Mouse (Mus musculus) bone marrow macrophage, adult 2 months (primary cell): ENCODE results near the gene Cd40lg. TPM values are rescaled to one million over a fixed set of nuclear protein-coding genes. Genes with fewer than 3 reads are reported as not detected.

ENCODE experiments used
- H3K27ac ChIP-seq: 2 replicates; pipeline ENCODE4 v1.5.1; 2012; ENCODE audit warnings: low read depth, low read length; ENCODE audit not compliant: insufficient read depth
- H3K4me1 ChIP-seq: 2 replicates; pipeline ENCODE4 v1.6.1; 2012; ENCODE audit warnings: low read length; ENCODE audit not compliant: control insufficient read depth, insufficient read depth
- H3K4me3 ChIP-seq: 2 replicates; pipeline ENCODE4 v1.5.1; 2012; ENCODE audit warnings: mild to moderate bottlenecking, low read length, moderate library complexity; ENCODE audit not compliant: insufficient read depth
- CTCF ChIP-seq: IDR thresholded peaks from 2 replicates; pipeline ENCODE4 v1.5.1; 2012; ENCODE audit warnings: low read depth, mild to moderate bottlenecking, low read length, moderate library complexity
- POLR2A ChIP-seq: IDR thresholded peaks from 2 replicates; pipeline ENCODE4 v1.6.1; 2012; ENCODE audit warnings: mild to moderate bottlenecking, low read depth, low read length, borderline replicate concordance
- polyA plus RNA-seq: library from polyadenylated mRNA; stranded (reverse); fragments of >200 nt; gene quantifications from 2 replicates; pipeline ENCODE4 v1.2.4, GENCODE M21; 2012; ENCODE audit not compliant: missing spikeins, insufficient read depth, insufficient read length

Gene Cd40lg
- polyA plus RNA-seq, 1 experiment: not detected

GRCm38 (mm10) chrX:57212862-57213261 is 919 bp downstream of the Cd40lg start:
- H3K4me1 ChIP-seq: no peaks in the 10 kb centered on the region
- H3K4me3 ChIP-seq: no peak overlapping the region
- TF ChIP-seq POLR2A (no peak), CTCF (no peak)
- H3K27ac ChIP-seq: no peak overlapping the region

GRCm38 (mm10) chrX:57215495-57215894 is 3.6 kb downstream of the Cd40lg start:
- Histone ChIP-seq H3K27ac (no peak overlapping the region), H3K4me3 (no peak overlapping the region), H3K4me1 (no peaks in the 10 kb centered on the region)
- TF ChIP-seq CTCF: no peak
- no peak for TF ChIP-seq POLR2A

- H3K27ac ChIP-seq: no peak overlapping the region
- H3K4me3 ChIP-seq: no peak overlapping the region
- no peaks in the 10 kb centered on the region for H3K4me1 ChIP-seq
- no peak for TF ChIP-seq CTCF
- TF ChIP-seq POLR2A: no peak
Observed at GRCm38 (mm10) chrX:57216271-57216670, 4.3 kb downstream of the Cd40lg start.

GRCm38 (mm10) chrX:57219563-57219962 is 7.6 kb downstream of the Cd40lg start:
- no peak for TF ChIP-seq CTCF
- TF ChIP-seq POLR2A: no peak
- Histone ChIP-seq H3K4me1 (no peaks in the 10 kb centered on the region), H3K27ac (no peak overlapping the region), H3K4me3 (no peak overlapping the region)

GRCm38 (mm10) chrX:57221881-57222280 is 9.9 kb downstream of the Cd40lg start:
- Histone ChIP-seq H3K27ac (no peak overlapping the region), H3K4me1 (no peaks in the 10 kb centered on the region), H3K4me3 (no peak overlapping the region)
- TF ChIP-seq POLR2A: no peak
- no peak for TF ChIP-seq CTCF

- TF ChIP-seq POLR2A (no peak), CTCF (no peak)
- H3K4me1 ChIP-seq: peaks cover 2% of the 10 kb centered on the region
- H3K27ac ChIP-seq: no peak overlapping the region
- no peak overlapping the region for H3K4me3 ChIP-seq
Observed at GRCm38 (mm10) chrX:57223301-57223700, 11.4 kb downstream of the Cd40lg start.

- H3K4me1 ChIP-seq: peaks cover 2% of the 10 kb centered on the region
- TF ChIP-seq CTCF (no peak), POLR2A (no peak)
- no peak overlapping the region for H3K4me3 ChIP-seq
- no peak overlapping the region for H3K27ac ChIP-seq
Observed at GRCm38 (mm10) chrX:57228178-57228577, 16.2 kb downstream of the Cd40lg start.

- Histone ChIP-seq H3K27ac (no peak overlapping the region), H3K4me1 (no peaks in the 10 kb centered on the region), H3K4me3 (no peak overlapping the region)
- TF ChIP-seq POLR2A (no peak), CTCF (no peak)
Observed at GRCm38 (mm10) chrX:57233596-57233995, 21.7 kb downstream of the Cd40lg start.

- TF ChIP-seq CTCF (no peak), POLR2A (no peak)
- no peak overlapping the region for H3K4me3 ChIP-seq
- no peaks in the 10 kb centered on the region for H3K4me1 ChIP-seq
- no peak overlapping the region for H3K27ac ChIP-seq
Observed at GRCm38 (mm10) chrX:57235982-57236381, 24.0 kb downstream of the Cd40lg start.

GRCm38 (mm10) chrX:57238572-57238971 is 26.6 kb downstream of the Cd40lg start:
- Histone ChIP-seq H3K4me1 (no peaks in the 10 kb centered on the region), H3K27ac (no peak overlapping the region), H3K4me3 (no peak overlapping the region)
- TF ChIP-seq POLR2A (no peak), CTCF (no peak)

GRCm38 (mm10) chrX:57253329-57254055 is 41.5 kb downstream of the Cd40lg start:
- H3K27ac ChIP-seq: no peak overlapping the region
- TF ChIP-seq CTCF (no peak), POLR2A (no peak)
- H3K4me3 ChIP-seq: no peak overlapping the region

GRCm38 (mm10) chrX:57260744-57261143 is 48.8 kb downstream of the Cd40lg start:
- no peak for TF ChIP-seq CTCF
- no peak for TF ChIP-seq POLR2A
- no peaks in the 10 kb centered on the region for H3K4me1 ChIP-seq
- H3K27ac ChIP-seq: no peak overlapping the region
- H3K4me3 ChIP-seq: no peak overlapping the region

More at GRCm38 (mm10) chrX:57253329-57254055, 41.5 kb downstream of the Cd40lg start:
- H3K4me1 ChIP-seq: no peaks in the 10 kb centered on the region
